Mouse (Mus musculus) liver, adult (tissue): ENCODE data around the gene Saal1.

Source experiments
- GATA4 ChIP-seq: IDR thresholded peaks from 2 replicates; pipeline ENCODE4 v1.6.1; 2014; ENCODE audit warnings: mild to moderate bottlenecking, low read length; ENCODE audit not compliant: insufficient replicate concordance

Gene Saal1

GRCm38 (mm10) chr7:46643172-46643571, 67.3 kb downstream of the Saal1 start:
- no peak for TF ChIP-seq GATA4

DNA sequence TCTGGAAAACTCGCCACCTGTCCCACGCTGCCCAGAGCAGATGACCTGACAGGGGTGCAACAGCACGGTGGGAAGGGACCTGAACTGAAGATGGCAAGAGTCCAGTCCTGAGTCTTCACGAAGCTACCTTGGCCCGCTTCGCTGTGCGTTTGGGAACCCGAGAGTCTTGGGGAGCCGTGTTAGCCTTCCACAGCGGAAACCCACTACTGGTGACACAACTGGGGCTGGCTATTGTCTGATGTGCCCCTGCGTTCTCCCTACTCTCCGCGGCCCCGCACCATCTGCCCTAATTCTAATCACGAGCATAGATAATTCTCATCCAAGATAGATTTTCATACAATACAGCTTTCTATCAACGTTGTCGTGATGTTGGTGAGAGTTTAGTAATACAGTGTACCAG, 70.4 kb downstream of the Saal1 start:
- TF ChIP-seq GATA4: no peak

GRCm38 (mm10) chr7:46639692-46640031, 70.8 kb downstream of the Saal1 start, which contains the start of gene Sergef:
Sergef (minus strand) TSS chr7:46639807.
- TF ChIP-seq GATA4: no peak; the same call in 1 of the 2 replicates

DNA sequence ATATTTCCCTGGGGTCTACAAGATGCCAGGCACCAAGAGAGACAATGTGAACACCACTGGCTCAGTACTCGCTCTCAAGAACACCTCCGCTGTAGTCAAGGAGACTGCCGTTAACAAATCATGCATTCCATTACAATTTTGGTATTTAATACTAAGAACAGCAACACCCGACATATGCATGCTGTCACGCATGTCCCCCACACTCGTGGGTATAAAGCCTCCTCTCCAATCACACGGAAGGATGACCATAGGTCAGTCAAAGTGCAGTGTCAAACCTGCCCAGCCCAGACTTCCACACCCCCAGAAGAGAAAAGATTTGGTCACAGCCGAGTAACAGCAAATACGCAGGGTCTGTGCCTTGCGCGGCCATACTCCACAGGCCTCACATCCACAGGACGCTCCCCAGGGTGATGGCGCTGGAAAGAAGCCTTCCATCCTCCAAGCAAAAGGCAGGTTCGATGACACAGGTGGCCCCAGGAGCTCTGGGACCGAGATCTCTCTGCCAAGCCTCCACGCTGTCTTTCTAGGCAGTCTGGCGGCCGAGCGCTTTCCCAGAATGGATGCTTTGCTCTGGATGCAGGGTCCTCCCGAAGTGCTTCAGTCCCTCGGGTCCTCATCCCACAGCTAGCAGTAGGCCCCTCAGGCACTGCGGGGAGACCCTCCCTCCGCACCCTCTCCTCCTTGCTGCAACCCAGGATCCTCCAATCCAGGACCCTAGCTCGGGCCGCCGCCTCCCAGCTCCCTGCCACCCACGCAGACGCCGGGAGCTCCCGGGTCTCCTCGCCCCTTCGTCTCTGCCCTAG, 71.4 kb downstream of the Saal1 start:
- no peak for TF ChIP-seq GATA4
